Mouse (Mus musculus): ENCODE data around the gene Wnt9b.

GRCm38 (mm10) chr11:103731594-103731993, 18.0 kb downstream of the Wnt9b start:
- TF ChIP-seq CTCF (IDR thresholded peaks at IDR 0.05) (no peak), POLR2A (IDR thresholded peaks at IDR 0.05; ENCODE audit: insufficient read depth, low read depth, low read length) (no peak)
